Mouse (Mus musculus) CH12.LX (cell line): Measurements from ENCODE around the gene Vmn1r50.

Experiments used
- CHD2 ChIP-seq: IDR thresholded peaks from 2 replicates; pipeline ENCODE4 v1.6.1; 2011; ENCODE audit warnings: low read length, improper control_type of control experiment
- CTCF ChIP-seq, 2 experiments: IDR thresholded peaks in 1 of 2; conservative IDR thresholded peaks in 1 of 2; 2 replicates each; pipeline ENCODE4 v1.5.1; 2011 to 2012; ENCODE audit warnings: low read depth in 2 of 2, low read length in 2 of 2, improper control_type of control experiment in 1 of 2, inconsistent platforms in 1 of 2, mild to moderate bottlenecking in 1 of 2, moderate library complexity in 1 of 2
- EP300 ChIP-seq: IDR thresholded peaks from 2 replicates; pipeline ENCODE4 v1.6.1; 2011; ENCODE audit warnings: low read length, improper control_type of control experiment
- HCFC1 ChIP-seq: IDR thresholded peaks from 2 replicates; pipeline ENCODE4 v1.6.1; 2012; ENCODE audit warnings: low read depth, mild to moderate bottlenecking, inconsistent platforms, low read length, improper control_type of control experiment
- MAFK ChIP-seq: IDR thresholded peaks from 2 replicates; pipeline ENCODE4 v1.6.1; 2011; ENCODE audit warnings: low read length, improper control_type of control experiment; ENCODE audit not compliant: insufficient replicate concordance
- MAZ ChIP-seq: IDR thresholded peaks from 2 replicates; pipeline ENCODE4 v1.6.1; 2012; ENCODE audit warnings: low read depth, mild to moderate bottlenecking, inconsistent platforms, low read length, improper control_type of control experiment, moderate library complexity
- MYC ChIP-seq: IDR thresholded peaks from 2 replicates; pipeline ENCODE4 v1.6.1; 2011; ENCODE audit warnings: low read depth, mild to moderate bottlenecking, improper control_type of control experiment, low read length
- PAX5 ChIP-seq: IDR thresholded peaks from 2 replicates; pipeline ENCODE4 v1.6.1; 2012; ENCODE audit warnings: low read length, inconsistent platforms, mixed read lengths
- POLR2A ChIP-seq: IDR thresholded peaks from 2 replicates; pipeline ENCODE4 v1.6.1; 2011; ENCODE audit warnings: low read depth, mild to moderate bottlenecking, improper control_type of control experiment, low read length
- SMC3 ChIP-seq: IDR thresholded peaks from 2 replicates; pipeline ENCODE4 v1.6.1; 2011; ENCODE audit warnings: low read depth, low read length, improper control_type of control experiment
- ZKSCAN1 ChIP-seq: IDR thresholded peaks from 2 replicates; pipeline ENCODE4 v1.6.1; 2012; ENCODE audit warnings: low read depth, inconsistent platforms, low read length, improper control_type of control experiment, borderline replicate concordance
- ZMIZ1 ChIP-seq: IDR thresholded peaks from 2 replicates; pipeline ENCODE4 v1.6.1; 2012; ENCODE audit warnings: low read depth, mild to moderate bottlenecking, inconsistent platforms, low read length, improper control_type of control experiment
- ZNF384 ChIP-seq: IDR thresholded peaks from 2 replicates; pipeline ENCODE4 v1.6.1; 2012; ENCODE audit warnings: low read depth, low read length, improper control_type of control experiment, inconsistent platforms

DNA sequence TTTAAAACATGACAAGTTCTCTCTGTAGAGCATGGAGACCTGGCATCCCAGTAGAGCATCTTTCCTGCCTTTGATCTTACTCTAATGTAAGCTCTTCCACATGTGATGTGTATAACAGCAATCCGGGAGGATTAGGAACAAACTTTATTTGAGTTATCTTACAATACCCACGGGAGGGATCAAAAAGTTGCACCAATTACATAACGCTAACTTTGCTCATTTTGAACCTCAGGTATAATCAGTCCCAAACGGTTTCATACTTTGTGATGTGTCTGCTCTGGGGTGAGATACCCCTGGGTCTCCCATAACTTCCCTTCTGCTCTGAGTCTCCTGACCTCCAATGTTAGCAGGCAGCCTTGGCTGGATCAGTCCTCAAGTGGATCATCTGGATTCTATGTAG is 22.8 kb upstream of the Vmn1r50 start, which contains the start of gene Vmn1r49:
- TF ChIP-seq CTCF (conservative IDR thresholded peaks at IDR 0.05 in 1 of 2, IDR thresholded peaks at IDR 0.05 in 1 of 2; ENCODE audit: low read depth in 2 of 2, low read length in 2 of 2): no peak
- no peak for TF ChIP-seq ZMIZ1
- TF ChIP-seq ZNF384: no peak
- TF ChIP-seq EP300: no peak
- no peak for TF ChIP-seq PAX5
- no peak for TF ChIP-seq ZKSCAN1
- TF ChIP-seq HCFC1: no peak
- no peak for TF ChIP-seq MAFK
- TF ChIP-seq CHD2: no peak
- TF ChIP-seq MYC: no peak
- TF ChIP-seq POLR2A: no peak
- no peak for TF ChIP-seq MAZ
- TF ChIP-seq SMC3: no peak
